Mouse (Mus musculus) hindbrain, embryonic 12.5 days (tissue): ENCODE measurements at regions not wholly inside any gene's neighbourhood (a gene's known extent, or its start where the extent isn't known, plus 50 kb on each side); places are given as distances from the start of the nearest gene placed in this dataset.

Experiments
- ATAC-seq: fragments of 200-750 bp; cut with Nextera tagmentation; 2 replicates; pipeline ENCODE4 v1.8.0; 2017; ENCODE audit warnings: moderate TSS enrichment; ENCODE audit not compliant: low FRiP score
- H3K27ac ChIP-seq: fragments of 300-500 bp; sonication (generic); 2 replicates; pipeline ENCODE4 v1.5.1; 2016; ENCODE audit warnings: mild to moderate bottlenecking
- H3K27me3 ChIP-seq: fragments of 300-500 bp; sonication (generic); 2 replicates; pipeline ENCODE4 v1.6.1; 2016; ENCODE audit warnings: mild to moderate bottlenecking
- H3K36me3 ChIP-seq: fragments of 300-500 bp; sonication (generic); 2 replicates; pipeline ENCODE4 v1.6.1; 2016; ENCODE audit warnings: mild to moderate bottlenecking
- H3K4me1 ChIP-seq: fragments of 300-500 bp; sonication (generic); 2 replicates; pipeline ENCODE4 v1.6.1; 2016
- H3K4me2 ChIP-seq: fragments of 300-500 bp; sonication (generic); replicated peaks from 2 replicates; pipeline ENCODE4 v1.6.1; 2016; ENCODE audit warnings: mild to moderate bottlenecking
- H3K4me3 ChIP-seq: fragments of 300-500 bp; sonication (generic); 2 replicates; pipeline ENCODE4 v1.5.1; 2016; ENCODE audit warnings: mild to moderate bottlenecking
- H3K9ac ChIP-seq: fragments of 300-500 bp; sonication (generic); 2 replicates; pipeline ENCODE4 v1.6.1; 2016; ENCODE audit warnings: mild to moderate bottlenecking, moderate library complexity
- H3K9me3 ChIP-seq: fragments of 300-500 bp; sonication (generic); replicated peaks from 2 replicates; pipeline ENCODE4 v1.6.1; 2016; ENCODE audit warnings: mild to moderate bottlenecking
- WGBS: fragments of 180-500 bp; shearing (Covaris S2); methylation state at CpG from one replicate; pipeline ENCODE4 v1.1.7; 2016; 5-methylcytosine and 5-hydroxymethylcytosine counted together

DNA sequence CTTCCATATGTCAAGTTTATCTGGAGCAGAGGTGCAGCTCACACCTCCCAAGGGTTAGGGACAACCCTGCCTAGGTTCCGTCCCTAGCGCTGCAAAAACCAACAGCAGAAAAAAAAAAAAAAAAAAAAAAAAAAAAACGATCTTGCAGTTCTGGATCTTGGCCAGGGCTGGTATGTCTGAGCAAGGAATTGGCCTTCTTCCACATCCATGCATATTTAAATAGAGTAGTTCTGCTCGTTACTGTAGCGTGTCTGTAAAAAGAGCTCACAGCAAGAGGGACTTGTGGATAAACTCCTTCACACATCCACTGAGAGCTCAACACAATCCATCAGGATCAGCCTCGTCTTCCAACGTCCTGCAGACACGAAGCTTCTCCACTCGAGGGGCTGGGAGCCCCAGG, 639.4 kb upstream of the Adam5 start:
- no peaks in the 10 kb centered on the region for H3K27me3 ChIP-seq
- H3K9ac ChIP-seq, result no peak overlapping the region
- no peaks in the 10 kb centered on the region for H3K9me3 ChIP-seq
- no peak for ATAC-seq
- peaks cover 28% of the 10 kb centered on the region for H3K4me1 ChIP-seq
- H3K27ac ChIP-seq, result 0 out of 2 replicates have a peak overlapping the region, but pooled peaks have one; percentile 53
- no peak overlapping the region for H3K4me2 ChIP-seq
- H3K4me3 ChIP-seq, result no peak overlapping the region
- 38% methylated on average over 9 of the region's 9 CpGs for WGBS
- no peaks in the 10 kb centered on the region for H3K36me3 ChIP-seq

GRCm38 (mm10) chr8:25462492-25462891, 638.3 kb upstream of the Adam5 start:
- Histone ChIP-seq H3K4me3 (no peak overlapping the region), H3K9ac (no peak overlapping the region), H3K9me3 (no peaks in the 10 kb centered on the region), H3K27ac (no peak overlapping the region), H3K27me3 (no peaks in the 10 kb centered on the region), H3K36me3 (no peaks in the 10 kb centered on the region), H3K4me2 (no peak overlapping the region), H3K4me1 (peaks cover 28% of the 10 kb centered on the region)
- ATAC-seq, result no peak
- 16% methylated on average over 4 of the region's 4 CpGs for WGBS

- Histone ChIP-seq H3K4me2 (no peak overlapping the region), H3K36me3 (no peaks in the 10 kb centered on the region), H3K27me3 (no peaks in the 10 kb centered on the region), H3K4me1 (no peaks in the 10 kb centered on the region), H3K9ac (no peak overlapping the region), H3K4me3 (no peak overlapping the region), H3K9me3 (no peaks in the 10 kb centered on the region), H3K27ac (no peak overlapping the region)
- WGBS, result 79% methylated on average over 6 of the region's 6 CpGs
- no peak for ATAC-seq
These were observed 631.5 kb upstream of the Adam5 start for GRCm38 (mm10) chr8:25455644-25456043.

GRCm38 (mm10) chr8:25454972-25455371, 630.8 kb upstream of the Adam5 start:
- no peaks in the 10 kb centered on the region for H3K27me3 ChIP-seq
- H3K36me3 ChIP-seq, result no peaks in the 10 kb centered on the region
- no peak overlapping the region for H3K4me2 ChIP-seq
- WGBS, result 79% methylated on average over 1 of the region's 1 CpGs
- no peak overlapping the region for H3K9ac ChIP-seq
- H3K9me3 ChIP-seq, result no peaks in the 10 kb centered on the region
- H3K4me3 ChIP-seq, result no peak overlapping the region
- no peak for ATAC-seq
- no peak overlapping the region for H3K27ac ChIP-seq
- no peaks in the 10 kb centered on the region for H3K4me1 ChIP-seq

- Histone ChIP-seq H3K9ac (no peak overlapping the region), H3K4me2 (no peak overlapping the region), H3K9me3 (no peaks in the 10 kb centered on the region), H3K4me3 (no peak overlapping the region), H3K27me3 (no peaks in the 10 kb centered on the region), H3K27ac (no peak overlapping the region), H3K36me3 (no peaks in the 10 kb centered on the region), H3K4me1 (no peaks in the 10 kb centered on the region)
- no peak for ATAC-seq
- 95% methylated on average over 9 of the region's 9 CpGs for WGBS
These were observed 629.7 kb upstream of the Adam5 start for GRCm38 (mm10) chr8:25453826-25454225.

DNA sequence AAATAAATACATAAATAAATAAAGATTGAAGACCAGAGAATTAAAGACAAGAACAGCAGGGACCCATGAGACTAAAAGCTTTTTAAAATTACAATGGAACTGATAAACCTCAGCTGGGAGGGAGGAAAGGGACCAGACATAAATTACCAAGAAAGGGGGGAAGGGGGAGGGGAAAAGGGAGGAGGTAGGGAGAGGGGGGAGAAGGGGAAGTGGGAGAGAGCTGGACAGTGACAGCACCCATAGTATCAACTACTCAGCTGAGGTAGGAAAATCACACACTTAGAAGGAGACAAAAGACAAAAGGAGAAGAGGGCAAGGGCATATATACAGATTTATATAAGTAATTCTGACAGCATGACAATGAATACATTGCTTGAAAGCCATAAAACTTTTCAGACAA, 626.4 kb upstream of the Adam5 start:
- Histone ChIP-seq H3K9ac (no peak overlapping the region), H3K4me2 (no peak overlapping the region), H3K36me3 (no peaks in the 10 kb centered on the region), H3K27me3 (no peaks in the 10 kb centered on the region), H3K9me3 (no peaks in the 10 kb centered on the region), H3K4me3 (no peak overlapping the region), H3K4me1 (no peaks in the 10 kb centered on the region), H3K27ac (no peak overlapping the region)
- ATAC-seq, result no peak

DNA sequence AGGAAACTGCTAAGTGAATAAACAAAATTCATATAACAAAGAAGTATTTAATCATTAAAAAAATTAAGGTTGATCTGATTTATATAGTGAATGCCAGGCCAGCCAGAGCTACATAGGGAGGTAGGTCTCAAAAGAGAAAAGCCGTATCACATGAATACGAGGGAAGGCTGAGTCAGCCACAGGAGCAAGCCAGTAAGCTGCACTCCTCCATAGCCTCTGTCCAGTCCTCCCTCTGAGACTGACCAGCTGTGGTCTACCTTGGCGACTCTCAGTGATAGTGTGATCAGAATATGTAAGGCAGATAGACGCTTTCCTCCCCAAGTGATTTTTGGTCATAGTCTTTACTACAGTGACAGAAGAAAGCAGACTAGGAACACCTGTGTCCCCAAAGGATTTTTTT, 625.4 kb upstream of the Adam5 start:
- H3K9me3 ChIP-seq, result no peaks in the 10 kb centered on the region
- 84% methylated on average over 4 of the region's 4 CpGs for WGBS

DNA sequence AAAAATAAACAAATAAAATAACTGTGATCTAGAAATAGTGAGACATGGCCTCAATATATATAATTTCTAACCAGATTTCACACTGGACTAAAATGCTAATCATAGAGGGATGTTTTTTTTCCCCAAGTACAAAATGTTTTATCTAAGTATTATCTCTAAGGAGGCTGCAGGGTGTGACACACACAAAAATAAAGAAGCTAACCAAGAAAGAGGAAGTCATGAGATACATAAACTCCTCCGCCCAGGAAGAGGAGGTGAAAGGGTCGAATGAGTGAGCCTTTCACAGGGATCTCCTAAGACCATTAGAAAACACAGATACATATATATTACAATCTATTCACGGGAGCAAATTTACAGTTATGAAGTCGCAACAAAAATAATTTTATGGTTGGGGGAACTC, 623.7 kb upstream of the Adam5 start:
- no peak for ATAC-seq
- Histone ChIP-seq H3K4me1 (no peaks in the 10 kb centered on the region), H3K4me3 (no peak overlapping the region)

More for the DNA sequence above, 625.4 kb upstream of the Adam5 start:
- Histone ChIP-seq H3K4me1 (no peaks in the 10 kb centered on the region), H3K36me3 (no peaks in the 10 kb centered on the region), H3K9ac (no peak overlapping the region), H3K27ac (no peak overlapping the region), H3K4me3 (no peak overlapping the region), H3K4me2 (no peak overlapping the region), H3K27me3 (no peaks in the 10 kb centered on the region)
- no peak for ATAC-seq

GRCm38 (mm10) chr8:25445968-25446367, 621.8 kb upstream of the Adam5 start:
- no peak overlapping the region for H3K27ac ChIP-seq
- ATAC-seq, result no peak
- no peaks in the 10 kb centered on the region for H3K27me3 ChIP-seq
- no peak overlapping the region for H3K9ac ChIP-seq
- no peaks in the 10 kb centered on the region for H3K4me1 ChIP-seq
- H3K9me3 ChIP-seq, result no peaks in the 10 kb centered on the region
- H3K4me2 ChIP-seq, result no peak overlapping the region
- 93% methylated on average over 1 of the region's 1 CpGs for WGBS
- H3K4me3 ChIP-seq, result no peak overlapping the region
- no peaks in the 10 kb centered on the region for H3K36me3 ChIP-seq

More for the DNA sequence above, 623.7 kb upstream of the Adam5 start:
- H3K27ac ChIP-seq, result no peak overlapping the region
- no peaks in the 10 kb centered on the region for H3K36me3 ChIP-seq
- H3K9me3 ChIP-seq, result no peaks in the 10 kb centered on the region
- 87% methylated on average over 4 of the region's 4 CpGs for WGBS
- no peak overlapping the region for H3K9ac ChIP-seq
- no peak overlapping the region for H3K4me2 ChIP-seq
- no peaks in the 10 kb centered on the region for H3K27me3 ChIP-seq

GRCm38 (mm10) chr8:25445054-25445453, 620.9 kb upstream of the Adam5 start:
- no peak overlapping the region for H3K27ac ChIP-seq
- 80% methylated on average over 5 of the region's 5 CpGs for WGBS
- H3K36me3 ChIP-seq, result no peaks in the 10 kb centered on the region
- peaks cover 8% of the 10 kb centered on the region for H3K4me1 ChIP-seq
- no peak for ATAC-seq
- no peak overlapping the region for H3K9ac ChIP-seq
- H3K27me3 ChIP-seq, result peaks cover 2% of the 10 kb centered on the region; the same call in 1 of the 2 replicates
- no peaks in the 10 kb centered on the region for H3K9me3 ChIP-seq
- H3K4me3 ChIP-seq, result no peak overlapping the region
- H3K4me2 ChIP-seq, result no peak overlapping the region

GRCm38 (mm10) chr8:25443552-25443951, 619.4 kb upstream of the Adam5 start:
- Histone ChIP-seq H3K27me3 (peaks cover 5% of the 10 kb centered on the region), H3K27ac (no peak overlapping the region), H3K9me3 (no peaks in the 10 kb centered on the region), H3K9ac (no peak overlapping the region), H3K4me3 (no peak overlapping the region), H3K36me3 (no peaks in the 10 kb centered on the region), H3K4me2 (no peak overlapping the region), H3K4me1 (peaks cover 10% of the 10 kb centered on the region)
- ATAC-seq, result no peak
- WGBS, result 76% methylated on average over 5 of the region's 5 CpGs

DNA sequence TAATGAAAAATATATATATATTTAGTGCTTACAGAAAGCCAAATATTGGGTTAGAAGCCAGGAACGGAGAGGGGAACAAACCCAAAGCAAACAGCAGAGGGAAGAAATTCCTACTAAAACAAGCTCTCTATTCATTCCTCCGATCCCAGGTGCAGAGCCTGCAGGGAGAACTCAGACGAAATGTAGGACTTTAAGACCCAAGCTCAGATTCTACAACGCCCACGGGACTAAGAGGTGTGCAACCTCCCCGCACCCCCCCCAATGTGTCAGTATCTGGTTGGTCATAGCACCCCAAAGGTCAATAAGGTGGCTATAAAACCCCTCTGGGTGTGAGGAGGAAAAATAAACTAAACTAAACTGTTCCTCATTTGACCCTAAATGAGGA, 616.9 kb upstream of the Adam5 start:
- H3K4me2 ChIP-seq, result peak overlapping the region; percentile 30
- H3K36me3 ChIP-seq, result no peaks in the 10 kb centered on the region
- ATAC-seq, result no peak
- H3K27ac ChIP-seq, result peak overlapping the region; percentile 53; the same call in 1 of the 2 replicates
- no peaks in the 10 kb centered on the region for H3K9me3 ChIP-seq
- H3K4me3 ChIP-seq, result no peak overlapping the region
- no peak overlapping the region for H3K9ac ChIP-seq
- H3K4me1 ChIP-seq, result peaks cover 14% of the 10 kb centered on the region
- peaks cover 5% of the 10 kb centered on the region for H3K27me3 ChIP-seq
- WGBS, result 45% methylated on average over 6 of the region's 6 CpGs

GRCm38 (mm10) chr8:25440391-25441056, 616.4 kb upstream of the Adam5 start:
- no peak overlapping the region for H3K9ac ChIP-seq
- ATAC-seq, result no peak
- peaks cover 14% of the 10 kb centered on the region for H3K4me1 ChIP-seq
- 22% methylated on average over 13 of the region's 13 CpGs for whole genome bisulfite sequencing
- H3K4me3 ChIP-seq, result no peak overlapping the region
- peak overlapping the region; percentile 53; the same call in 1 of the 2 replicates for H3K27ac ChIP-seq
- H3K36me3 ChIP-seq, result no peaks in the 10 kb centered on the region
- H3K4me2 ChIP-seq, result peak overlapping the region; percentile 30
- peaks cover 5% of the 10 kb centered on the region for H3K27me3 ChIP-seq
- no peaks in the 10 kb centered on the region for H3K9me3 ChIP-seq
